Mouse (Mus musculus) heart, embryonic 16.5 days (tissue): Measurements from ENCODE around the gene Nodal. TPM values are rescaled to one million over a fixed set of nuclear protein-coding genes. Genes with fewer than 3 reads are reported as not detected.

Experiments
- ATAC-seq: fragments of 200-750 bp; cut with Nextera tagmentation; replicated peaks from 2 replicates; pipeline ENCODE4 v1.8.0; 2017; ENCODE audit warnings: moderate number of reproducible peaks; ENCODE audit not compliant: insufficient read depth, low FRiP score; ENCODE audit errors: extremely low read depth
- H3K27ac ChIP-seq: fragments of 300-500 bp; sonication (generic); 2 replicates; pipeline ENCODE4 v1.5.1; 2014; ENCODE audit warnings: mild to moderate bottlenecking, low read length, control low read depth, moderate library complexity
- H3K27me3 ChIP-seq: fragments of 300-500 bp; sonication (generic); 2 replicates; pipeline ENCODE4 v1.6.1; 2014; ENCODE audit warnings: low read length, mixed read lengths; ENCODE audit not compliant: control insufficient read depth, insufficient read depth
- H3K36me3 ChIP-seq: fragments of 300-500 bp; sonication (generic); 2 replicates; pipeline ENCODE4 v1.6.1; 2014; ENCODE audit not compliant: control insufficient read depth, insufficient read depth
- H3K4me1 ChIP-seq: fragments of 300-500 bp; sonication (generic); 2 replicates; pipeline ENCODE4 v1.6.1; 2014; ENCODE audit warnings: low read length, mixed read lengths; ENCODE audit not compliant: control insufficient read depth, insufficient read depth
- H3K4me2 ChIP-seq: fragments of 300-500 bp; sonication (generic); 2 replicates; pipeline ENCODE4 v1.6.1; 2014; ENCODE audit warnings: low read depth, mild to moderate bottlenecking, control low read depth, low read length
- H3K4me3 ChIP-seq: fragments of 300-500 bp; sonication (generic); 2 replicates; pipeline ENCODE4 v1.5.1; 2014; ENCODE audit warnings: mild to moderate bottlenecking, control low read depth, low read length
- H3K9ac ChIP-seq: fragments of 300-500 bp; sonication (generic); 2 replicates; pipeline ENCODE4 v1.6.1; 2014; ENCODE audit warnings: low read length, control low read depth
- H3K9me3 ChIP-seq: fragments of 300-500 bp; sonication (generic); replicated peaks from 2 replicates; pipeline ENCODE4 v1.6.1; 2016; ENCODE audit warnings: low read length; ENCODE audit not compliant: control insufficient read depth
- WGBS: fragments of 180-500 bp; shearing (Covaris S2); extraction: QIAGEN DNeasy Blood & Tissue Kit; methylation state at CpG from one replicate; pipeline ENCODE4 v1.1.7; 2014; 5-methylcytosine and 5-hydroxymethylcytosine counted together
- polyA plus RNA-seq: library from polyadenylated mRNA; unstranded; fragments of >200 nt; fragmentation: Nextera tagmentation; extraction: Ambion mirVana; gene quantifications from 2 replicates; pipeline ENCODE4 v1.2.1, GENCODE M21; 2015

The Nodal gene
- polyA plus RNA-seq, 1 experiment from 2014 or later = 0.14 TPM

GRCm38 (mm10) chr10:61405958-61406357, 11.8 kb upstream of the Nodal start:
- no peak overlapping the region for H3K4me3 ChIP-seq
- 11% methylated on average over 10 of the region's 10 CpGs for WGBS

GRCm38 (mm10) chr10:61409776-61410175, 8.0 kb upstream of the Nodal start:
- Histone ChIP-seq H3K9me3 (no peaks in the 10 kb centered on the region), H3K27ac (no peak overlapping the region), H3K4me1 (peaks cover 7% of the 10 kb centered on the region; the same call in 1 of the 2 replicates), H3K4me3 (no peak overlapping the region), H3K36me3 (no peaks in the 10 kb centered on the region), H3K9ac (no peak overlapping the region), H3K4me2 (no peak overlapping the region), H3K27me3 (peaks cover under 1% of the 10 kb centered on the region)
- no peak for ATAC-seq
- 15% methylated on average over 4 of the region's 4 CpGs for WGBS

More at GRCm38 (mm10) chr10:61405958-61406357, 11.8 kb upstream of the Nodal start:
- H3K27me3 ChIP-seq = no peaks in the 10 kb centered on the region; the same call in 1 of the 2 replicates
- H3K4me2 ChIP-seq = no peak overlapping the region; the same call in 1 of the 2 replicates
- H3K36me3 ChIP-seq = no peaks in the 10 kb centered on the region
- peaks cover 4% of the 10 kb centered on the region for H3K9me3 ChIP-seq
- no peak overlapping the region for H3K27ac ChIP-seq
- ATAC-seq = no peak
- no peaks in the 10 kb centered on the region for H3K4me1 ChIP-seq
- H3K9ac ChIP-seq = no peak overlapping the region

GRCm38 (mm10) chr10:61410193-61410592, 7.6 kb upstream of the Nodal start:
- H3K4me1 ChIP-seq = peaks cover 7% of the 10 kb centered on the region; the same call in 1 of the 2 replicates
- no peaks in the 10 kb centered on the region for H3K9me3 ChIP-seq
- 38% methylated on average over 9 of the region's 9 CpGs for WGBS
- no peak overlapping the region for H3K9ac ChIP-seq
- H3K36me3 ChIP-seq = no peaks in the 10 kb centered on the region
- H3K4me3 ChIP-seq = no peak overlapping the region
- no peak overlapping the region for H3K27ac ChIP-seq
- ATAC-seq = no peak
- H3K27me3 ChIP-seq = peaks cover 2% of the 10 kb centered on the region
- no peak overlapping the region for H3K4me2 ChIP-seq

- ATAC-seq = no peak
- H3K4me1 ChIP-seq = peaks cover 8% of the 10 kb centered on the region; the same call in 1 of the 2 replicates
- no peaks in the 10 kb centered on the region for H3K9me3 ChIP-seq
- WGBS = 22% methylated on average over 21 of the region's 21 CpGs
- H3K27ac ChIP-seq = no peak overlapping the region
- no peak overlapping the region for H3K4me3 ChIP-seq
- no peak overlapping the region for H3K9ac ChIP-seq
- no peaks in the 10 kb centered on the region for H3K36me3 ChIP-seq
- H3K4me2 ChIP-seq = no peak overlapping the region
- peaks cover 23% of the 10 kb centered on the region for H3K27me3 ChIP-seq
These were observed 4.7 kb upstream of the Nodal start for GRCm38 (mm10) chr10:61412910-61413625.

GRCm38 (mm10) chr10:61415240-61415639, 2.5 kb upstream of the Nodal start:
- ATAC-seq = no peak

GRCm38 (mm10) chr10:61415890-61416289, 1.9 kb upstream of the Nodal start:
- 36% methylated on average over 8 of the region's 8 CpGs for WGBS
- Histone ChIP-seq H3K4me1 (peaks cover 11% of the 10 kb centered on the region; the same call in 1 of the 2 replicates), H3K4me3 (no peak overlapping the region), H3K4me2 (no peak overlapping the region), H3K27me3 (peaks cover 45% of the 10 kb centered on the region), H3K9ac (no peak overlapping the region), H3K27ac (no peak overlapping the region), H3K36me3 (no peaks in the 10 kb centered on the region), H3K9me3 (no peaks in the 10 kb centered on the region)
- ATAC-seq = no peak

More at GRCm38 (mm10) chr10:61415240-61415639, 2.5 kb upstream of the Nodal start:
- Histone ChIP-seq H3K9ac (no peak overlapping the region), H3K27me3 (peaks cover 38% of the 10 kb centered on the region), H3K9me3 (no peaks in the 10 kb centered on the region), H3K36me3 (no peaks in the 10 kb centered on the region), H3K4me1 (peaks cover 11% of the 10 kb centered on the region; the same call in 1 of the 2 replicates), H3K4me3 (no peak overlapping the region), H3K4me2 (no peak overlapping the region), H3K27ac (no peak overlapping the region)
- 65% methylated on average over 3 of the region's 3 CpGs for WGBS

- H3K27me3 ChIP-seq = peaks cover 45% of the 10 kb centered on the region
- no peak overlapping the region for H3K4me3 ChIP-seq
- no peaks in the 10 kb centered on the region for H3K9me3 ChIP-seq
- H3K36me3 ChIP-seq = no peaks in the 10 kb centered on the region
- peaks cover 11% of the 10 kb centered on the region; the same call in 1 of the 2 replicates for H3K4me1 ChIP-seq
- WGBS = 50% methylated on average over 7 of the region's 7 CpGs
- no peak overlapping the region for H3K4me2 ChIP-seq
- no peak for ATAC-seq
- no peak overlapping the region for H3K27ac ChIP-seq
- H3K9ac ChIP-seq = no peak overlapping the region
These were observed 1.2 kb upstream of the Nodal start for GRCm38 (mm10) chr10:61416561-61416960.

- ATAC-seq = no peak
- H3K4me1 ChIP-seq = peaks cover 11% of the 10 kb centered on the region; the same call in 1 of the 2 replicates
- no peaks in the 10 kb centered on the region for H3K36me3 ChIP-seq
- no peak overlapping the region for H3K4me3 ChIP-seq
- no peak overlapping the region for H3K9ac ChIP-seq
- WGBS = 59% methylated on average over 2 of the region's 2 CpGs
- H3K27ac ChIP-seq = no peak overlapping the region
- H3K27me3 ChIP-seq = peaks cover 45% of the 10 kb centered on the region
- no peaks in the 10 kb centered on the region for H3K9me3 ChIP-seq
- no peak overlapping the region for H3K4me2 ChIP-seq
These were observed 726 bp upstream of the Nodal start for GRCm38 (mm10) chr10:61417046-61417445.

- Histone ChIP-seq H3K4me3 (peak overlapping the region; percentile 52), H3K4me2 (peak overlapping the region; percentile 71), H3K27ac (no peak overlapping the region), H3K9me3 (no peaks in the 10 kb centered on the region), H3K9ac (peak overlapping the region; percentile 62), H3K27me3 (peaks cover 45% of the 10 kb centered on the region), H3K4me1 (peaks cover 6% of the 10 kb centered on the region; the same call in 1 of the 2 replicates), H3K36me3 (no peaks in the 10 kb centered on the region)
- no peak for ATAC-seq
- 2% methylated on average over 50 of the region's 50 CpGs for WGBS
These were observed 544 bp downstream of the Nodal start for GRCm38 (mm10) chr10:61418131-61418900.
